Mouse (Mus musculus) liver, adult 2 months (tissue): Measurements from ENCODE around the gene Gid8.

Source experiments
- CTCF ChIP-seq: fragments of 200-500 bp; IDR thresholded peaks from 2 replicates; pipeline ENCODE4 v1.5.1; 2011; ENCODE audit warnings: low read depth, low read length, control low read depth
- POLR2A ChIP-seq: fragments of 200-500 bp; IDR thresholded peaks from 2 replicates; pipeline ENCODE4 v1.6.1; 2011; ENCODE audit warnings: low read length, control low read depth; ENCODE audit not compliant: insufficient read depth; ENCODE audit errors: extremely low read depth

DNA sequence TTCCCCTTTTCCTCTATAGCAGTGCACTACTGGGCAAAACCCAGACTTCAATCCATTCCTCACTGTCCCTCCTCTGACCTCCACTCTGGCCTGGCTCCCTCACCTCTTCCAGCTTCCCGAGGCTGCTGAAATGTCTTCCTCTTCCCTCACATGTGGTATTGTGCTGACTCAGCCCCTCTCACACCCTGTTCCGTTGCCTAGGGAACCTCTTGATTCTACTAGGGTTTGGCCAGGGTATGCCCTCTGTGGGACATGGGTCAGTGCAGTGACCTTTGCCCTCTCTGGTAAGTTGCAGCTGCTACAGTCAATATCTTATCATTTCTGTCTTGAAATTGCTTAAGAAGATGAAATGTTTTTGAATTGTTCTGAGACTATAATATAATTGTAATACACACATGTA is 46.9 kb downstream of the Gid8 start:
- no peak for TF ChIP-seq POLR2A
- TF ChIP-seq CTCF, result no peak
